Mouse (Mus musculus) cortical plate, adult 2 months (tissue): ENCODE measurements around the gene Klhl36. TPM values are rescaled to one million over a fixed set of nuclear protein-coding genes. Genes with fewer than 3 reads are reported as not detected.

Experiments used
- H3K27ac ChIP-seq: fragments of 200-500 bp; 2 replicates; pipeline ENCODE4 v1.5.1; 2012; ENCODE audit warnings: low read length, control low read depth, inconsistent platforms; ENCODE audit not compliant: insufficient read depth
- H3K4me1 ChIP-seq: fragments of 200-500 bp; 2 replicates; pipeline ENCODE4 v1.6.1; 2011; ENCODE audit warnings: low read length; ENCODE audit not compliant: control insufficient read depth, insufficient read depth
- H3K4me3 ChIP-seq: fragments of 200-500 bp; 2 replicates; pipeline ENCODE4 v1.5.1; 2011; ENCODE audit warnings: mild to moderate bottlenecking, low read length, control low read depth; ENCODE audit not compliant: insufficient read depth
- CTCF ChIP-seq: fragments of 200-500 bp; IDR thresholded peaks from 2 replicates; pipeline ENCODE4 v1.5.1; 2011; ENCODE audit warnings: mild to moderate bottlenecking, control low read depth, low read length; ENCODE audit not compliant: insufficient read depth; ENCODE audit errors: extremely low read depth
- POLR2A ChIP-seq: fragments of 200-500 bp; IDR thresholded peaks from 2 replicates; pipeline ENCODE4 v1.6.1; 2011; ENCODE audit warnings: mild to moderate bottlenecking, low read length, control low read depth; ENCODE audit not compliant: insufficient read depth; ENCODE audit errors: extremely low read depth
- polyA plus RNA-seq: library from polyadenylated mRNA; depleted of rRNA; stranded (reverse); fragments of >200 nt; gene quantifications from 2 replicates; pipeline ENCODE4 v1.2.3, GENCODE M21; 2012

Klhl36 gene
- polyA plus RNA-seq, 1 experiment, result 7.4 TPM

DNA sequence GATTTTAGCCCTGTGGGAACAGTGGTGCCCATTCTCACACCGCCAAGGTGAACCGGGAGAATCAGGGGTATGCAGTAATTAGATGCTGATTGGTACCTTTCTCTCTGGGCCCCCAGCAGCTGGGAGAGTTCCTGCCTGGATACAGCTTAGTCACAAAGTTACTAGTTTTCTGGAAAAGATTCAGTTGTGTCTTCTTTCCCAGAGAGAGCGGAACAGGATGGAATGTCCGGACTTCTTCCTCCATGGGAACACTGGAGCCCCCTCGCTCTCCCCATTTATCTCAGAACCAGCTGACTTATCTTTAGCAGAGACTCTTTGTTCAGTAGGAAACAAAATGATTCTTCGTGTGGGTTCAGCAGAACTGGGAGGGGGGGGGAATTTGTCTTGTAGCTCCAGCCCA is 683 bp downstream of the Klhl36 start:
- Histone ChIP-seq H3K4me3 (peak overlapping the region; percentile 81), H3K4me1 (peaks cover 2% of the 10 kb centered on the region; the same call in 1 of the 2 replicates), H3K27ac (no peak overlapping the region)
- no peak for TF ChIP-seq CTCF
- no peak for TF ChIP-seq POLR2A

DNA sequence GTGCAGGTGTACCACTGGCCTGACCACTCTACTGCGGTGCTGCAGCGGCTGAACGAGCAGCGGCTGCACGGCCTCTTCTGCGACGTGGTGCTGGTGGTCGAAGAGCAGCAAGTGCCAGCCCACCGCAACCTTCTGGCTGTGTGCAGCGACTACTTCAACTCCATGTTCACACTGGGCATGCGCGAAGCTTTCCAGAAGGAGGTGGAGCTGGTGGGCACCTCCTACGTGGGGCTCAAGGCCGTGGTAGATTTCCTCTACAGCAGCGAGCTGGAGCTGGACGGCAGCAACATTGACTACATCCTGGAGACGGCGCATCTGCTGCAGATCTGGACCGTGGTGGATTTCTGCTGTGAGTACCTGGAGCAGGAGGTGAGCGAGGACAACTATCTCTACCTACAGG is 7.5 kb downstream of the Klhl36 start:
- no peak overlapping the region for H3K27ac ChIP-seq
- TF ChIP-seq CTCF (no peak), POLR2A (no peak)
- no peak overlapping the region for H3K4me3 ChIP-seq
- no peaks in the 10 kb centered on the region for H3K4me1 ChIP-seq

- TF ChIP-seq CTCF, result no peak
- no peak for TF ChIP-seq POLR2A
- Histone ChIP-seq H3K4me1 (no peaks in the 10 kb centered on the region), H3K27ac (no peak overlapping the region), H3K4me3 (no peak overlapping the region)
These were observed 11.1 kb downstream of the Klhl36 start for GRCm38 (mm10) chr8:119873181-119873580.

- TF ChIP-seq CTCF, result no peak
- no peak for TF ChIP-seq POLR2A
- Histone ChIP-seq H3K27ac (no peak overlapping the region), H3K4me1 (no peaks in the 10 kb centered on the region), H3K4me3 (no peak overlapping the region)
These were observed 19.2 kb downstream of the Klhl36 start for GRCm38 (mm10) chr8:119881301-119881700.

DNA sequence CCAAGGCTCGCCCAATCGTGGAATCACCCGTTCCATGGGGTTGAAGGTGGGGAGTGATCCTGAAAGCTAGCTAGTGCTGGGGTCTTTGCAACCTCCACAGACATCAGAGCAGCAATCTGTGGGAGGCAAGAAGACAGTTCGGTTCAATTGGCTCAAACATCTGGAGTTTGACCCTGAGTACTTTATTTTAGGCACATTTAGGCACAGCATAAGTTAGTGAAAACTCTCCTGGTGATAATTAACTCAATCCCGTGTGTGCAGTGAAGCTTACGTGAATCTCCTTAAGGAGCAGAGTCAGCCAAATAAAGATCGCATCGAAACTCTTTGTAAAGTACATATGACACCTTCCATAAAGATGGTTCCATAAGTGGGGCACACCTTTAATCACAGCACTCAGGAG is 19.9 kb downstream of the Klhl36 start:
- Histone ChIP-seq H3K27ac (no peak overlapping the region), H3K4me3 (no peak overlapping the region), H3K4me1 (no peaks in the 10 kb centered on the region)
- no peak for TF ChIP-seq CTCF
- no peak for TF ChIP-seq POLR2A

GRCm38 (mm10) chr8:119883281-119883680 is 21.2 kb downstream of the Klhl36 start:
- TF ChIP-seq CTCF (no peak), POLR2A (no peak)
- Histone ChIP-seq H3K4me1 (no peaks in the 10 kb centered on the region), H3K4me3 (no peak overlapping the region), H3K27ac (no peak overlapping the region)

GRCm38 (mm10) chr8:119885612-119886011 is 23.5 kb downstream of the Klhl36 start:
- H3K4me1 ChIP-seq, result no peaks in the 10 kb centered on the region
- TF ChIP-seq POLR2A (no peak), CTCF (no peak)

DNA sequence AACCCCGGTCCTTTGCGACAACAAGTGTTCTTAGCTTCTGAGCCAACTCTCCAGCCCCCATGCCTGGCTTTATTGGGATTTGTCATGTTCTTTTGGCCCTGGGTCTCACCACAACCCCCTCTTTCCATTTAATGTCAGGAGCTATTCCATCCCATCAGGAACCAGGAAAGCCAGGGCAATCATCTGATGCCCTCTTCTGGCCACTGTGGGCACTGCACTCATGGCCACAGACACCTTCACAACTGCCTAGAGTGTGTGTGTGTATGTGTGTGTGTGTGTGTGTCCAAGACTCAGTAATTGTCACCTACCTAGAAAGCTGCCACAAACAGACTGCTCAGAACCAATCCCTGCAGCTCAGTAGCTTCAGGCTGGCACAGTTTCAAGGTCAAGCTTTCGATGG is 25.1 kb downstream of the Klhl36 start:
- Histone ChIP-seq H3K27ac (no peak overlapping the region), H3K4me1 (no peaks in the 10 kb centered on the region), H3K4me3 (no peak overlapping the region)
- TF ChIP-seq CTCF (peak; percentile 48), POLR2A (no peak)

More at GRCm38 (mm10) chr8:119885612-119886011, 23.5 kb downstream of the Klhl36 start:
- Histone ChIP-seq H3K4me3 (no peak overlapping the region), H3K27ac (no peak overlapping the region)

DNA sequence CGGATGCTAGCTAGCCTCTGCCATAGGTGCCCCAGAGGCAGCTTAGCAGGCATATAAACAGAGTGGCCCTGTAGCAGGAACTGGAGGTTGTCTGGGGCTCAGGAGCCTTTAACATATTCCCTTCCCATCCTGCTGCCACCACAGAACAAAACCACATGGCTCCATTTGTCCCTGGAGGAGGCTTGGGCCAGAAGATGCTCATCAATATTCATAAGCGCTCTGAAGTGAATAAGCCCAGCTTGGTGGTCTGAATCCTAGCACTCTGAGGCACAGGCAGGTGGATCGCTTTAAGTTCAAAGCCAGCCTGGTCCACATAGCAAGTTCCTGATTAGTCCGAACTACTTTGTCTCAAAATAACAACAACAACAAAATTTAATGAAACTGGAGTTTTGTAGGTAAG is 25.9 kb downstream of the Klhl36 start:
- Histone ChIP-seq H3K4me3 (no peak overlapping the region), H3K27ac (no peak overlapping the region), H3K4me1 (no peaks in the 10 kb centered on the region)
- TF ChIP-seq POLR2A, result no peak
- TF ChIP-seq CTCF, result no peak

GRCm38 (mm10) chr8:119897069-119897468 is 35.0 kb downstream of the Klhl36 start:
- no peak for TF ChIP-seq CTCF
- TF ChIP-seq POLR2A, result no peak
- no peaks in the 10 kb centered on the region for H3K4me1 ChIP-seq
- H3K4me3 ChIP-seq, result no peak overlapping the region
- H3K27ac ChIP-seq, result no peak overlapping the region

DNA sequence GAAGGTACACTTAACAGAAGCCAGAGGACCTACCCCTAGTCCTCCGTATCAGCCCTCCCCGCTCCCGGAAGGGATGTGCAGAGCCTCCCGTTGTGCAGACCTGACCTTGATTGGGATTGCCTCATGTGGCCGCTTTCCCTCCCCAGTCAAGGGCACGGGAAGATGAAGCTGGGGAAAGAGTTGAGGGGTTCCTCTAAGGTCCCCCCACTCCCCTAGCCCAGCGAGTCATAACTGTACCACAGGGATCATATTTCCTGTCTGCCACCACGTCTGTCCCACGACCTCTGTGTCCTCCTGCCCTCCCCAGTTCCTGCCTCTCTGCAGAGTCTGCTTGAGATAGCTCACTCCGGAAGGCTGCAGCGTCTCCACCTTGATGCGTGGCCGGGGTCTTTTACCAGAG is 35.9 kb downstream of the Klhl36 start:
- Histone ChIP-seq H3K4me3 (no peak overlapping the region), H3K4me1 (no peaks in the 10 kb centered on the region), H3K27ac (no peak overlapping the region)
- TF ChIP-seq CTCF (no peak), POLR2A (no peak)
